Mouse (Mus musculus) heart, embryonic 16.5 days (tissue): Measurements from ENCODE around the gene Arrdc4. TPM values are rescaled to one million over a fixed set of nuclear protein-coding genes. Genes with fewer than 3 reads are reported as not detected.

ENCODE experiments used
- ATAC-seq: fragments of 200-750 bp; cut with Nextera tagmentation; replicated peaks from 2 replicates; pipeline ENCODE4 v1.8.0; 2017; ENCODE audit warnings: moderate number of reproducible peaks; ENCODE audit not compliant: insufficient read depth, low FRiP score; ENCODE audit errors: extremely low read depth
- H3K27ac ChIP-seq: fragments of 300-500 bp; sonication (generic); 2 replicates; pipeline ENCODE4 v1.5.1; 2014; ENCODE audit warnings: mild to moderate bottlenecking, low read length, control low read depth, moderate library complexity
- H3K27me3 ChIP-seq: fragments of 300-500 bp; sonication (generic); 2 replicates; pipeline ENCODE4 v1.6.1; 2014; ENCODE audit warnings: low read length, mixed read lengths; ENCODE audit not compliant: control insufficient read depth, insufficient read depth
- H3K36me3 ChIP-seq: fragments of 300-500 bp; sonication (generic); 2 replicates; pipeline ENCODE4 v1.6.1; 2014; ENCODE audit not compliant: control insufficient read depth, insufficient read depth
- H3K4me1 ChIP-seq: fragments of 300-500 bp; sonication (generic); 2 replicates; pipeline ENCODE4 v1.6.1; 2014; ENCODE audit warnings: low read length, mixed read lengths; ENCODE audit not compliant: control insufficient read depth, insufficient read depth
- H3K4me2 ChIP-seq: fragments of 300-500 bp; sonication (generic); 2 replicates; pipeline ENCODE4 v1.6.1; 2014; ENCODE audit warnings: low read depth, mild to moderate bottlenecking, control low read depth, low read length
- H3K4me3 ChIP-seq: fragments of 300-500 bp; sonication (generic); 2 replicates; pipeline ENCODE4 v1.5.1; 2014; ENCODE audit warnings: mild to moderate bottlenecking, control low read depth, low read length
- H3K9ac ChIP-seq: fragments of 300-500 bp; sonication (generic); 2 replicates; pipeline ENCODE4 v1.6.1; 2014; ENCODE audit warnings: low read length, control low read depth
- H3K9me3 ChIP-seq: fragments of 300-500 bp; sonication (generic); replicated peaks from 2 replicates; pipeline ENCODE4 v1.6.1; 2016; ENCODE audit warnings: low read length; ENCODE audit not compliant: control insufficient read depth
- WGBS: fragments of 180-500 bp; shearing (Covaris S2); extraction: QIAGEN DNeasy Blood & Tissue Kit; methylation state at CpG from one replicate; pipeline ENCODE4 v1.1.7; 2014; 5-methylcytosine and 5-hydroxymethylcytosine counted together
- polyA plus RNA-seq: library from polyadenylated mRNA; unstranded; fragments of >200 nt; fragmentation: Nextera tagmentation; extraction: Ambion mirVana; gene quantifications from 2 replicates; pipeline ENCODE4 v1.2.1, GENCODE M21; 2015

Gene Arrdc4
- polyA plus RNA-seq, 1 experiment from 2014 or later: 13.6 TPM

- 68% methylated on average over 6 of the region's 6 CpGs for WGBS
- peaks cover 8% of the 10 kb centered on the region for H3K4me1 ChIP-seq
- ATAC-seq: no peak
These were observed 52.1 kb downstream of the Arrdc4 start for GRCm38 (mm10) chr7:68696908-68697307.

GRCm38 (mm10) chr7:68696446-68696845 lies 52.6 kb downstream of the Arrdc4 start:
- H3K4me2 ChIP-seq: no peak overlapping the region
- no peak overlapping the region for H3K4me3 ChIP-seq
- H3K36me3 ChIP-seq: no peaks in the 10 kb centered on the region
- 79% methylated on average over 5 of the region's 5 CpGs for WGBS
- ATAC-seq: no peak
- H3K27ac ChIP-seq: no peak overlapping the region
- peaks cover 8% of the 10 kb centered on the region for H3K4me1 ChIP-seq
- no peaks in the 10 kb centered on the region for H3K9me3 ChIP-seq
- H3K27me3 ChIP-seq: no peaks in the 10 kb centered on the region
- H3K9ac ChIP-seq: no peak overlapping the region

More at GRCm38 (mm10) chr7:68696908-68697307, 52.1 kb downstream of the Arrdc4 start:
- Histone ChIP-seq H3K9me3 (no peaks in the 10 kb centered on the region), H3K36me3 (no peaks in the 10 kb centered on the region), H3K4me3 (no peak overlapping the region), H3K9ac (no peak overlapping the region), H3K27ac (no peak overlapping the region), H3K4me2 (no peak overlapping the region), H3K27me3 (no peaks in the 10 kb centered on the region)

GRCm38 (mm10) chr7:68692731-68693130 lies 56.3 kb downstream of the Arrdc4 start:
- 53% methylated on average over 4 of the region's 4 CpGs for WGBS
- peak; percentile 70 for ATAC-seq
- H3K4me2 ChIP-seq: no peak overlapping the region
- H3K27ac ChIP-seq: peak overlapping the region; percentile 46
- H3K36me3 ChIP-seq: no peaks in the 10 kb centered on the region
- no peak overlapping the region for H3K4me3 ChIP-seq
- H3K27me3 ChIP-seq: no peaks in the 10 kb centered on the region
- no peak overlapping the region for H3K9ac ChIP-seq
- H3K9me3 ChIP-seq: no peaks in the 10 kb centered on the region
- peaks cover 8% of the 10 kb centered on the region for H3K4me1 ChIP-seq

- Histone ChIP-seq H3K9me3 (no peaks in the 10 kb centered on the region), H3K4me3 (no peak overlapping the region), H3K36me3 (no peaks in the 10 kb centered on the region), H3K27ac (no peak overlapping the region), H3K27me3 (no peaks in the 10 kb centered on the region), H3K4me1 (peaks cover 8% of the 10 kb centered on the region), H3K4me2 (no peak overlapping the region), H3K9ac (no peak overlapping the region)
- no peak for ATAC-seq
- WGBS: 84% methylated on average over 1 of the region's 1 CpGs
These were observed 57.6 kb downstream of the Arrdc4 start for GRCm38 (mm10) chr7:68691454-68691853.

- peak overlapping the region; percentile 7; the same call in 1 of the 2 replicates for H3K27ac ChIP-seq
- no peaks in the 10 kb centered on the region for H3K27me3 ChIP-seq
- H3K9ac ChIP-seq: no peak overlapping the region
- H3K4me2 ChIP-seq: no peak overlapping the region
- H3K4me1 ChIP-seq: peaks cover under 1% of the 10 kb centered on the region
- no peak overlapping the region for H3K4me3 ChIP-seq
- WGBS: 60% methylated on average over 4 of the region's 4 CpGs
- H3K9me3 ChIP-seq: no peaks in the 10 kb centered on the region
- H3K36me3 ChIP-seq: no peaks in the 10 kb centered on the region
- no peak for ATAC-seq
These were observed 61.9 kb downstream of the Arrdc4 start for GRCm38 (mm10) chr7:68687140-68687611.
